Mouse (Mus musculus): ENCODE results near the gene Kcna1. TPM values are rescaled to one million over a fixed set of nuclear protein-coding genes. Genes with fewer than 3 reads are reported as not detected.

Gene Kcna1
- total and polyA plus RNA-seq, 3 experiments, result not detected

GRCm38 (mm10) chr6:126644181-126645043, 1.8 kb downstream of the Kcna1 start:
- Histone ChIP-seq H3K4me1 (ENCODE audit: control insufficient read depth in 1 of 2, insufficient read depth in 2 of 2) (no peaks in the 10 kb centered on the region), H3K4me2 (ENCODE audit: insufficient read depth, low read depth, poor library complexity, severe bottlenecking) (no peak overlapping the region), H3K27me3 (replicated peaks) (peaks cover 89% of the 10 kb centered on the region), H3K27ac (ENCODE audit: insufficient read depth, low read depth) (no peak overlapping the region), H3K4me3 (replicated peaks in 1 of 3; ENCODE audit: low read depth in 2 of 3, low read length in 2 of 3, poor library complexity in 1 of 3) (no peak overlapping the region), H3K36me3 (replicated peaks in 1 of 2; ENCODE audit: control insufficient read depth in 1 of 2, insufficient read depth in 1 of 2, low read length in 1 of 2) (no peaks in the 10 kb centered on the region), H3K9ac (ENCODE audit: insufficient read depth, low read depth) (no peak overlapping the region), H3K9me3 (replicated peaks; ENCODE audit: low read length) (no peaks in the 10 kb centered on the region), H3K79me2 (replicated peaks; ENCODE audit: control insufficient read depth, extremely low read depth, insufficient read depth, poor library complexity, severe bottlenecking) (no peaks in the 10 kb centered on the region)
- TF ChIP-seq TBP (conservative IDR thresholded peaks at IDR 0.05; ENCODE audit: low read depth, low read length), result no peak
- TF ChIP-seq EP300 (IDR thresholded peaks at IDR 0.05; ENCODE audit: low read length), result no peak
- TF ChIP-seq PAX5 (IDR thresholded peaks at IDR 0.05; ENCODE audit: low read length), result no peak
- no peak for TF ChIP-seq MAZ (IDR thresholded peaks at IDR 0.05; ENCODE audit: low read depth, low read length)
- no peak for TF ChIP-seq HCFC1 (IDR thresholded peaks at IDR 0.05; ENCODE audit: low read depth, low read length)
- TF ChIP-seq MXI1 (IDR thresholded peaks at IDR 0.05; ENCODE audit: low read depth, low read length), result no peak
- no peak for TF ChIP-seq E2F4 (IDR thresholded peaks at IDR 0.05; ENCODE audit: insufficient replicate concordance, low read depth, low read length)
- TF ChIP-seq JUND (conservative IDR thresholded peaks at IDR 0.05; ENCODE audit: low read depth, low read length), result no peak
- TF ChIP-seq ETS1 (conservative IDR thresholded peaks at IDR 0.05; ENCODE audit: low read depth, low read length), result no peak
- no peak for TF ChIP-seq MEF2A (IDR thresholded peaks at IDR 0.05; ENCODE audit: borderline replicate concordance, low read depth, low read length)
- no peak for TF ChIP-seq SIN3A (IDR thresholded peaks at IDR 0.05; ENCODE audit: low read length)
- no peak for TF ChIP-seq GABPA (IDR thresholded peaks at IDR 0.05; ENCODE audit: insufficient replicate concordance, low read depth, low read length)
- dilution Hi-C loops (cut with MboI; ENCODE audit: extremely low pct_ligation_motif_present, extremely low pct_unique_long_range_greater_than_20kb, low sequenced_read_pairs) (no loop called here), in situ Hi-C loops (cut with MboI; ENCODE audit: low pct_ligation_motif_present, low pct_unique_long_range_greater_than_20kb, low sequenced_read_pairs) (no loop called here)
- DNase-seq (ENCODE audit: extremely low read depth), result no peak

GRCm38 (mm10) chr6:126643341-126644055, 2.7 kb downstream of the Kcna1 start:
- H3K4me2 ChIP-seq (ENCODE audit: insufficient read depth, low read depth, poor library complexity, severe bottlenecking), result no peak overlapping the region
- in situ Hi-C loops (cut with MboI; ENCODE audit: low pct_ligation_motif_present, low pct_unique_long_range_greater_than_20kb, low sequenced_read_pairs) (no loop called here), dilution Hi-C loops (cut with MboI; ENCODE audit: extremely low pct_ligation_motif_present, extremely low pct_unique_long_range_greater_than_20kb, low sequenced_read_pairs) (no loop called here)
- no peaks in the 10 kb centered on the region for H3K36me3 ChIP-seq (replicated peaks in 1 of 2; ENCODE audit: control insufficient read depth in 1 of 2, insufficient read depth in 1 of 2, low read length in 1 of 2)
- no peak for DNase-seq (ENCODE audit: extremely low read depth)
- no peak for TF ChIP-seq MXI1 (IDR thresholded peaks at IDR 0.05; ENCODE audit: low read depth, low read length)
- no peak for TF ChIP-seq RAD21 (IDR thresholded peaks at IDR 0.05; ENCODE audit: low read depth, low read length)
- no peak for TF ChIP-seq KAT2A (IDR thresholded peaks at IDR 0.05; ENCODE audit: insufficient replicate concordance, low read length)
- no peak for TF ChIP-seq ZKSCAN1 (IDR thresholded peaks at IDR 0.05; ENCODE audit: borderline replicate concordance, low read depth, low read length)
- no peak for TF ChIP-seq CTCF (conservative IDR thresholded peaks at IDR 0.05 in 1 of 2, IDR thresholded peaks at IDR 0.05 in 1 of 2; ENCODE audit: low read depth in 2 of 2, low read length in 2 of 2)
- no peak for TF ChIP-seq ZC3H11A (IDR thresholded peaks at IDR 0.05; ENCODE audit: low read depth, low read length)
- TF ChIP-seq ZMIZ1 (IDR thresholded peaks at IDR 0.05; ENCODE audit: low read depth, low read length), result no peak
- no peak for TF ChIP-seq UBTF (IDR thresholded peaks at IDR 0.05; ENCODE audit: low read depth, low read length)
- no peak for TF ChIP-seq JUND (conservative IDR thresholded peaks at IDR 0.05; ENCODE audit: low read depth, low read length)
- TF ChIP-seq CHD1 (IDR thresholded peaks at IDR 0.05; ENCODE audit: low read depth, low read length), result no peak
- TF ChIP-seq POLR2A (IDR thresholded peaks at IDR 0.05; ENCODE audit: low read depth, low read length), result no peak
- TF ChIP-seq USF2 (conservative IDR thresholded peaks at IDR 0.05; ENCODE audit: low read depth, low read length), result no peak
- TF ChIP-seq BHLHE40 (IDR thresholded peaks at IDR 0.05; ENCODE audit: low read depth, low read length), result no peak
- no peak for TF ChIP-seq ZNF384 (IDR thresholded peaks at IDR 0.05; ENCODE audit: low read depth, low read length)
- TF ChIP-seq PAX5 (IDR thresholded peaks at IDR 0.05; ENCODE audit: low read length), result no peak
- no peak for TF ChIP-seq MAZ (IDR thresholded peaks at IDR 0.05; ENCODE audit: low read depth, low read length)
- no peak for TF ChIP-seq EP300 (IDR thresholded peaks at IDR 0.05; ENCODE audit: low read length)
- no peak for TF ChIP-seq ETS1 (conservative IDR thresholded peaks at IDR 0.05; ENCODE audit: low read depth, low read length)
- TF ChIP-seq POLR2AphosphoS2 (IDR thresholded peaks at IDR 0.05; ENCODE audit: low read depth, low read length), result no peak
- no peaks in the 10 kb centered on the region for H3K79me2 ChIP-seq (replicated peaks; ENCODE audit: control insufficient read depth, extremely low read depth, insufficient read depth, poor library complexity, severe bottlenecking)
- H3K9ac ChIP-seq (ENCODE audit: insufficient read depth, low read depth), result no peak overlapping the region
- H3K27me3 ChIP-seq (replicated peaks), result peaks cover 90% of the 10 kb centered on the region
- H3K4me1 ChIP-seq (ENCODE audit: control insufficient read depth in 1 of 2, insufficient read depth in 2 of 2), result no peaks in the 10 kb centered on the region
- no peak overlapping the region for H3K4me3 ChIP-seq (replicated peaks in 1 of 3; ENCODE audit: low read depth in 2 of 3, low read length in 2 of 3, poor library complexity in 1 of 3)
- H3K27ac ChIP-seq (ENCODE audit: insufficient read depth, low read depth), result no peak overlapping the region
- no peaks in the 10 kb centered on the region for H3K9me3 ChIP-seq (replicated peaks; ENCODE audit: low read length)
